Mouse (Mus musculus): ENCODE measurements at regions not wholly inside any gene's neighbourhood (a gene's known extent, or its start where the extent isn't known, plus 50 kb on each side); places are given as distances from the start of the nearest gene placed in this dataset.

DNA sequence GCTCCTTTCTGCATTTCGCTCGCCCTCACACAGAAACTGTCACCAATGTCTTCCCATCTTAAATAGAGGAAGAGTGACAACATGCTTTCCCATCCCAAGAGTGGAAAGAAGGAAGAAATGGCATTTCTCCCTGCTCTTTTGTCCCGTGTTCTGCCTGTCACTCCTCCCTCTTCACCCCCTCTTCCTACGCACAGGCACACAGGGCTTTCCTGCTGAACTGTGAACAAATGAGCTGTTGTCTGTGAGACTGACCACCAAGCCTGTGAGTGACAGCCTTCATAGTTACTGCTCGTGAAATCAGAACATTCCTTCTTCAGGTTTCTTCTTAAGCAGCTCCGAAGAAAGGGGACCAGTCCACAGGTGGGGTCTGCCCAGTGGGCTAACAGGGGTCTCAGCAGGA, 1134.8 kb upstream of the Gulo start:
- H3K4me1 ChIP-seq (ENCODE audit: control insufficient read depth, insufficient read depth, low read length): peaks cover 26% of the 10 kb centered on the region
- ATAC-seq (no peak), DNase-seq (ENCODE audit: low spot score) (no peak)
- 19% methylated on average over 6 of the region's 6 CpGs for WGBS
- H3K9ac ChIP-seq (ENCODE audit: low read length): no peak overlapping the region
- H3K36me3 ChIP-seq (ENCODE audit: control insufficient read depth, insufficient read depth, low read length): no peaks in the 10 kb centered on the region
- H3K27ac ChIP-seq (ENCODE audit: low read depth, low read length): no peak overlapping the region
- no peaks in the 10 kb centered on the region for H3K9me3 ChIP-seq (replicated peaks; ENCODE audit: control insufficient read depth, low read length)
- no peak overlapping the region for H3K4me2 ChIP-seq (ENCODE audit: low read length)
- H3K27me3 ChIP-seq (replicated peaks; ENCODE audit: control insufficient read depth, insufficient read depth, low read length): no peaks in the 10 kb centered on the region
- H3K4me3 ChIP-seq (ENCODE audit: low read depth, low read length): no peak overlapping the region

DNA sequence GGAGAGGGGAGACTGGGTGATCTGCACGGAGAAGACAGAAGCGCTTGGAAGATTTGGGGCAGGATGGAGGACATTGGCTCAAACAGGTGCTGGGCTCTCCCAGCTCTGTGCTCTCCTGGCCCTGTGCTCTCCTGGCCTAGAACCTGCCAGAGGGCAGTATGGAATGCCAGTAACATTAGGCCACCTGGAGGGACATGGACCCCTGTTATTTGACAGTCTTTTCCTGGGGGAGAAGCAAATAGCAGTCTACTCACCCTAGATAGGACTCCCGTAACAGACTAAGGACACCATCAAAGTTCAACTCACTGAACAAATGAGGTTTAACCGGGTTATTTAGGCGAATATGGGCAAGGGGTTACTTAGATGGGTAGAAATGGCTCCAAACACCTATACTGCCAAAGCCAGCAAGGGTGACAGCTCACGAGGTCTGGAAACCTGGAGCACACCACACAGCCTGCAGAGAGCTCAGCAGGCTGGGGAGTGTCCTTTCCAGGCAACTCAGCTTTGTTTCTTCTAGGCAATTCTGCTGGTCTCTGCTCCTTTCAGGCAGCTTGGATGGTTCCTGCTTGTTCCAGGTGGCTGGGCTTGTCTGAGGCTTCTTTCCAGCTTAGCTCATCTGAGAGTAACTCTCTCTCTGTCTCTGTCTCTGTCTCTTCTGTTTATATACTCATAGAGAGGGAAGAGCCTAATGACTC, 1133.7 kb upstream of the Gulo start:
- DNase-seq (ENCODE audit: low spot score) (no peak), ATAC-seq (peak; percentile 54; the same call in 1 of the 2 replicates)
- H3K9me3 ChIP-seq (replicated peaks; ENCODE audit: control insufficient read depth, low read length): no peaks in the 10 kb centered on the region
- peak overlapping the region; percentile 91 for H3K27ac ChIP-seq (ENCODE audit: low read depth, low read length)
- no peak overlapping the region for H3K4me2 ChIP-seq (ENCODE audit: low read length)
- H3K4me3 ChIP-seq (ENCODE audit: low read depth, low read length): no peak overlapping the region
- no peaks in the 10 kb centered on the region for H3K27me3 ChIP-seq (replicated peaks; ENCODE audit: control insufficient read depth, insufficient read depth, low read length)
- H3K9ac ChIP-seq (ENCODE audit: low read length): no peak overlapping the region
- 75% methylated on average over 6 of the region's 6 CpGs for WGBS
- H3K4me1 ChIP-seq (ENCODE audit: control insufficient read depth, insufficient read depth, low read length): peaks cover 26% of the 10 kb centered on the region
- no peaks in the 10 kb centered on the region for H3K36me3 ChIP-seq (ENCODE audit: control insufficient read depth, insufficient read depth, low read length)

DNA sequence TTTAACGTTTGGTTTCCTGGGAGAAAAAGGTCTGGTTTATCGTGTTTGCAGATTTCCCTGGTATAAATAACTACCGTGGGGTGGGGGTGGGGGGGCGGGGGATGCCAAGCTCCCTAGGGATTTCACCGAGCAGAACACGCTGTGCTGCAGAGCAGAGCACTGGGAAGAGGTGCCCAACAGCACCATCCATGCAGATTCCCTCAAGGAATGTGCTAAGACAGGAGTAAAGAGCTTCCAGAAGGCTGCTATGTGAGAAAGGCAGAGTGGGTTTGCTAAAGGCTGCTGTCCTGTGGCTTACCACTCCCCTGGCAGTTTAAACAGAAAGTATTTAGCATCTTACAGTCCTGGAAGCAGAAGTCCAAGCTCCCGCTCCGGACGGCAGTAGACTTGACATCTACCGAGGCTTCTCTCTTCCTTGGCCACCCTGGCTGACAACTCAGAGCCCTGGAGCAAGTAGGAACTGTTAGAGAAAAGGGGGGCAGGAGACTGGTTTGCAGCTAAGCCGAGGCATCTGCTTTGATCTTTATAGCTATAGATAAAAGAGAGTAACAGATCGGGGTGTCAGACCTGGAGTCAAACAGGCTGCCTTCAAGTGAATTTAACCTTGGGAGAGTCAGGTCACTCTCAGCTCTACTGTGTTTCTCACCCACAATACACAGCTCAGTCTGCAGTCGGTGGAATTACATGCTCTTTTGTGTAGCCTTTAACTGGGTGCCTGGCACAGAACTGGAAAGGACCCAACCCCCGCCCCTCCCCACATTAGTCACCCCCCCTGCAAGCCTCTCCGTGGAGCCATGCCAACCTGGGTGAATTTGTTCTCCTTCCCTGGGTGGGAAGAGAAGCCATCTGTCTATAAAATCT, 1132.8 kb upstream of the Gulo start:
- peak; percentile 92 for DNase-seq (ENCODE audit: low spot score)
- Histone ChIP-seq H3K4me1 (ENCODE audit: control insufficient read depth, insufficient read depth, low read length) (peaks cover 26% of the 10 kb centered on the region), H3K4me2 (ENCODE audit: low read length) (peak overlapping the region; percentile 30; the same call in 1 of the 2 replicates), H3K9me3 (replicated peaks; ENCODE audit: control insufficient read depth, low read length) (no peaks in the 10 kb centered on the region), H3K27ac (ENCODE audit: low read depth, low read length) (peak overlapping the region; percentile 91), H3K9ac (ENCODE audit: low read length) (peak overlapping the region; percentile 33), H3K27me3 (replicated peaks; ENCODE audit: control insufficient read depth, insufficient read depth, low read length) (no peaks in the 10 kb centered on the region), H3K36me3 (ENCODE audit: control insufficient read depth, insufficient read depth, low read length) (no peaks in the 10 kb centered on the region), H3K4me3 (ENCODE audit: low read depth, low read length) (no peak overlapping the region)
- peak; percentile 89 for ATAC-seq
- 30% methylated on average over 15 of the region's 15 CpGs for WGBS

DNA sequence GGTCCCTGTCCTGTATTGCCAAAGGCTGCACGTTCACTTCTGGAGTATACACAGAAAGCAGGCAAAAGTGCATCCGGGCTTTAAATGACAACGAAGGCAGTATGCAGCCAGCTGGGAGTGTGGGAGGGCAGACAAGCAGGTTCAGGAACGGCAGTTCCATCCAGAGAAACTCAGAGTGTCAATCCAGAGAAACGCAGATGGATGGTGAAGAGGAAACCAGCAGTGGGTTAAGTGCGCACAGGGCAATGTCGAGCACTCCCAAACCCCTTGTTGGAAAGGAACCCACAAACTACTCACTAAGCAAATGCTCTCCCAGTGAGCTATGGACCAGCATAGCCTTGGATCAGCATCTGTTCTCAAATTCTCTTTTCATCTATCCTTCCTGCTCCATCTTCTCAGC, 1132.1 kb upstream of the Gulo start:
- ATAC-seq (no peak), DNase-seq (ENCODE audit: low spot score) (peak; percentile 15)
- no peak overlapping the region for H3K4me3 ChIP-seq (ENCODE audit: low read depth, low read length)
- peak overlapping the region; percentile 33 for H3K9ac ChIP-seq (ENCODE audit: low read length)
- no peaks in the 10 kb centered on the region for H3K36me3 ChIP-seq (ENCODE audit: control insufficient read depth, insufficient read depth, low read length)
- 68% methylated on average over 7 of the region's 7 CpGs for WGBS
- no peaks in the 10 kb centered on the region for H3K9me3 ChIP-seq (replicated peaks; ENCODE audit: control insufficient read depth, low read length)
- peak overlapping the region; percentile 30; the same call in 1 of the 2 replicates for H3K4me2 ChIP-seq (ENCODE audit: low read length)
- H3K4me1 ChIP-seq (ENCODE audit: control insufficient read depth, insufficient read depth, low read length): peaks cover 26% of the 10 kb centered on the region
- peak overlapping the region; percentile 91 for H3K27ac ChIP-seq (ENCODE audit: low read depth, low read length)
- no peaks in the 10 kb centered on the region for H3K27me3 ChIP-seq (replicated peaks; ENCODE audit: control insufficient read depth, insufficient read depth, low read length)

DNA sequence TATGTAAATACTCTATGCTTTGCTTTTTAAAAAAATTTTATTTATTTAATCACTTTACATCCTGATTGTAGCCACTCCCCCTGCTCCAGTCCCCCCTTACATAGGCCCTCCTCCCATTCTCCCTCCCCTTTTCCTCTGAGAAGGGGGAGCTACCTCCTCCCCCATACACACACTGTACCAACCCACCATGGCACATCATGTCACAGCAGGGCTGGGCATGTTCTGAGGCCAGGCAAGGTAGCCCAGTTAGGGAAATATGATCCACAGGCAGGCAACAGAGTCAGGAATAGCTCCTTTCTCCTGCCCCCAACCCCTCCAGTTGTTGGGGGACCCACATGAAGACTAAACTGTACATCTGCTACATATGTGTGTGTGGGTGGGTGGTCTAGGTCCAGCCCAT, 1130.7 kb upstream of the Gulo start:
- no peak for ATAC-seq
- no peak overlapping the region for H3K4me3 ChIP-seq (ENCODE audit: low read depth, low read length)
- H3K4me1 ChIP-seq (ENCODE audit: control insufficient read depth, insufficient read depth, low read length): peaks cover 35% of the 10 kb centered on the region

DNA sequence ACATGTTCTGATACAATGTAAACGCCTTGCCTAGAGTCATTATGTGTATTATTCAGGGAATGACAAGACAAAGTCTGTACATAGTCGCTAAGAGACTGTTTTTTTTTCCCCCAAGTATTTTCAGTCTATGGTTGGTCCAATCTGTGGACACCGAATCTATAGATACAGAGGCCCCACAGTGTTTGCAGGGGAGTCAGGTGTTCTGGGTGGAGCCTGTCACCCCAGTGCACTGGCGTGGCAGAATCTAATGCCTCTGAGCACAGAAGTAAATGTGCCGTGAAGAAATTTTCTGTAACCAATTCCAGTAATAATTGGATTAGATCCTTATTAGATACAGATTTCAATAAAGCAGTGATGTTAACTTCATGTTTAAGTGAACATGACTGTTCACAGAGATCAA, 1130.1 kb upstream of the Gulo start:
- Histone ChIP-seq H3K9ac (ENCODE audit: low read length) (no peak overlapping the region), H3K4me1 (ENCODE audit: control insufficient read depth, insufficient read depth, low read length) (peaks cover 35% of the 10 kb centered on the region), H3K4me3 (ENCODE audit: low read depth, low read length) (no peak overlapping the region), H3K27ac (ENCODE audit: low read depth, low read length) (no peak overlapping the region), H3K9me3 (replicated peaks; ENCODE audit: control insufficient read depth, low read length) (no peaks in the 10 kb centered on the region), H3K36me3 (ENCODE audit: control insufficient read depth, insufficient read depth, low read length) (no peaks in the 10 kb centered on the region), H3K4me2 (ENCODE audit: low read length) (no peak overlapping the region), H3K27me3 (replicated peaks; ENCODE audit: control insufficient read depth, insufficient read depth, low read length) (no peaks in the 10 kb centered on the region)
- 71% methylated on average over 5 of the region's 5 CpGs for WGBS
- DNase-seq (ENCODE audit: low spot score) (no peak), ATAC-seq (no peak)

More for the DNA sequence above, 1130.7 kb upstream of the Gulo start:
- Histone ChIP-seq H3K36me3 (ENCODE audit: control insufficient read depth, insufficient read depth, low read length) (no peaks in the 10 kb centered on the region), H3K27ac (ENCODE audit: low read depth, low read length) (no peak overlapping the region), H3K9ac (ENCODE audit: low read length) (no peak overlapping the region), H3K9me3 (replicated peaks; ENCODE audit: control insufficient read depth, low read length) (no peaks in the 10 kb centered on the region), H3K27me3 (replicated peaks; ENCODE audit: control insufficient read depth, insufficient read depth, low read length) (no peaks in the 10 kb centered on the region), H3K4me2 (ENCODE audit: low read length) (no peak overlapping the region)
- DNase-seq (ENCODE audit: low spot score): no peak

DNA sequence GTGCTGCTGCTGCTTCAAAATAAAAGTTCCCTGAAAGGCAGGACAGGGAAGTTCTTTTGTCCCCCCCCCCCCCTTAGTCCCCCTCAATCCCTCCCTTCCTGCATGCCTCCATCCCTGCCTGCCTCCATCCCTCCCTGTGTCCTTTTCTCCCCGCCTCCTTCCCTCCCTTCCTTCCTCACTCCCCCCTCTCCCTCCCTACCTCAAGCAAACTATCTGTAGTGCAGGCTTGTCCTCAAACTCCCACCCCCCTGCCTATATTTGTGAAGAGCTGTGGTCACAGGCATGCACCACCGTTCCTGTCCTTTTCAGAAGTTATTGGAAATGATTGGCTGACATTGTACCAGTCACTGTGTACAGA, 1127.1 kb upstream of the Gulo start:
- WGBS: 11% methylated on average over 2 of the region's 2 CpGs
- ATAC-seq: no peak

DNA sequence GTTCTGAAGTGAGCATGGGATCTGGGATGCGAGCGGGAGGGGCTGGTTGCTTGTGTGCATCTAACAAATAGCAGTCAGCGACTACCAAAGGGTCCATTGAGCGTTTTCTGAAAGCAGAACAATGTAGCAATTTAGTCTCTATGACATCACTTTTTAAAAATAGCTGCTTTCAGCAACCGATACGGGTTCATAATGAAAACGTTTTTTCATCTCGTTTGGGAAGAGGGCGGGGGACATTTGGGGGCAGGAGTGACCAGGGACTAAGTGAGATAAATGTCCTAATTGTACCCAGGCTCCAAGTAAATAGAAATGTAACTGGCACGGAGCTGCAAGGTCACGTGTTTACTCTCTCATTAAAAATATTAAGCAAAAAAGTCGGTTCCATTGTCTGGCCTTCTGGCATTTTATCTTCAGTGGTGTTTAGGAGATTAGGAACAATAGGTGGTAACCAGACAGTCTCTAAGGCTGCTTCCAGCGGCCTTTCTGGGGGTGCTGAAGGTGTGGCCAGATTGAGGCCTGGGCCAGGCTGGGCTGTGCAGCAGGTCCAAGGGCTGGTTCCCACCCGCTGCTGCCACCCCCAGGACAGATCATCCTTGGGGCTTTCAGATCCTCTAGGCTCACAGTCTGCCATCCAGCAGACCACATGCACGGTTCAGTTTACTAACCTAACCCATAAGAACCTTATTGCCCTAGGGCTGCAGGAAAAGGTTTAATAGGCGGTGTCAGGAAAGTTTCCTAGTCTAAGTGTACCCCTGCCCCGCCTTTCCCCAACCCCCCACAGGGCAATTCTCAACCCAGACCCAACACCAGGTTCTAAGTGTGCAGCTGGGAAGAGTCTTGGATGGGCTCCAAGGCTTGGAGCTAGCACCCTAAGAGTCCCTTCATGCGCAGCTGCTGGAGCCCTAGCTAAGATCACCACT, 1126.5 kb upstream of the Gulo start:
- DNase-seq (ENCODE audit: low spot score) (peak; percentile 96), ATAC-seq (peak; percentile 95)
- Histone ChIP-seq H3K27me3 (replicated peaks; ENCODE audit: control insufficient read depth, insufficient read depth, low read length) (no peaks in the 10 kb centered on the region), H3K4me3 (ENCODE audit: low read depth, low read length) (no peak overlapping the region), H3K9me3 (replicated peaks; ENCODE audit: control insufficient read depth, low read length) (no peaks in the 10 kb centered on the region), H3K4me2 (ENCODE audit: low read length) (peak overlapping the region; percentile 25), H3K4me1 (ENCODE audit: control insufficient read depth, insufficient read depth, low read length) (peaks cover 19% of the 10 kb centered on the region), H3K9ac (ENCODE audit: low read length) (peak overlapping the region; percentile 46; the same call in 1 of the 2 replicates), H3K27ac (ENCODE audit: low read depth, low read length) (peak overlapping the region; percentile 87), H3K36me3 (ENCODE audit: control insufficient read depth, insufficient read depth, low read length) (no peaks in the 10 kb centered on the region)
- 3% methylated on average over 18 of the region's 18 CpGs for WGBS

More for the DNA sequence above, 1127.1 kb upstream of the Gulo start:
- DNase-seq (ENCODE audit: low spot score): no peak
- Histone ChIP-seq H3K9me3 (replicated peaks; ENCODE audit: control insufficient read depth, low read length) (no peaks in the 10 kb centered on the region), H3K4me3 (ENCODE audit: low read depth, low read length) (no peak overlapping the region), H3K9ac (ENCODE audit: low read length) (no peak overlapping the region), H3K4me1 (ENCODE audit: control insufficient read depth, insufficient read depth, low read length) (peaks cover 19% of the 10 kb centered on the region), H3K27me3 (replicated peaks; ENCODE audit: control insufficient read depth, insufficient read depth, low read length) (no peaks in the 10 kb centered on the region), H3K27ac (ENCODE audit: low read depth, low read length) (peak overlapping the region; percentile 87), H3K36me3 (ENCODE audit: control insufficient read depth, insufficient read depth, low read length) (no peaks in the 10 kb centered on the region), H3K4me2 (ENCODE audit: low read length) (peak overlapping the region; percentile 25; the same call in 1 of the 2 replicates)

Data from forebrain, embryonic 14.5 days (tissue).